Mouse (Mus musculus): ENCODE measurements around the gene Cd6.
A peak's percentile ranks its signal among the peaks of the same experiment; 100 is the strongest.

Cd6 gene

DNA sequence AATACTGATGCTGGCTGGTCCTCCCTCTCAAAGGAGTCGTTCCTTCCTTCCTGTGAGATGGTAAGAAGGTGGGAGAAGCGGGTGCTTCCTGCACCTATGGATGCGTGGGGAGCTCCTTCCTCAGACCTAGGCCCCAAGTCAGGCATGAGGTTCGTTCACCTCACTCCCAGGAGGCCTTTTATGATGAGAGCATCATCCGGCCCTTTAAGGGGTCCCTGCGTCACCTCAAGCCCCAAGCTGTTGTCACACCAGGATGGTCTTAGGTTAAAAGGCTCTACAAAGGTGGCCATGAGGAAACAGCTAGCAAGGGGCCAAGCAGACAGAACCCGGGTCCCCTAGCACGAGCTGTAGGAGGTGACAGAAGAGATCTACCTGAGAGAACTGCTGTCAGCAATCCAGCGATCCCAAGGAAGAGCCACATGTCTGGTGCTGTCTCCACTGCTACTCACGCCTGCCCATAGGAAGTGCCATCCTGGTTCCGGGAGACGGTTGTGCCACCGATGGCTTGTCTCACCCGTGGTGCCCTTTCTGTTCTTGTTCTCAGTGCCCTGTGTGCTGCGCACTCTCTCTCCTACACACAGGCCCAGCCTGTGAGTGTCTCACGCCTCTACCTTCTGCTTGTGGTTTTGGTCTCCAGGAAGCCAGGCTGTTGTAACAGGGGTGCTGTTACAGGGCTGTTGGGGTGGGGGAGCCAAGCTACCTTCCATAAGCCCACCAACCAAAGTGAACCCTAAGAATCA, at the start of gene Cd6:
Gene Cd6 (minus strand): TSS at position 623 of the 740 bp plus-strand sequence.
- no peak for DNase-seq

DNA sequence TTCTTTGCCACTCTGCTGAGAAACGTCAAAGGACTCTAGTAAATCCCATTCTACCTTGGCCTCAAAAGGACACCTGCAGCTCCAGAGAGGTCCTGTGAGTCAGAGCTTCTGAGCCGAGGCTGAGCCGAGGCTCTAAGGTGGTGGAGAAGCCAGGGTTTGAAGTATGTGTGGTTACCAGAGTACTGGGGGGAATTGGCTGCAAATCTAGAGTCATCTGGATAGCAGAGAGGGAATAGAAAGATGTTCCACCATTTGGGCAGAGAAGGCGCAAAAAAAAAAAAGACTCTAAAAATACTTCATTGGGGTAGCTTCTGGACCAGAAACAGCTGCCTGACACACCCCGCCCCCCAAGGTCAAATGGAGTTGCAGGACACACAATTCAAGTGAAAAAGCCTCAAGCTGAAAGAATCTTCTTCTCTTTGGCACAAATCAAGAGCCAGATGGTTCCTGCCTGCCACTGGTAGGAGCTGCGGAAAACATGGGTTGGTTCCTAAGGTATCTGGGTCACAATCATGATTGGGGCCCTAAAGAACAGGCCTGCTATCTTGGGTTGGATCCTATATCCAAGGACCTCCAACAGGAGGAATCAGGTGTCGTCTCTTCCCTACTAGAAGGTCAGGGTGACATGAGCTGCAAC, 48.5 kb upstream of the Cd6 start:
- no peak for DNase-seq

DNA sequence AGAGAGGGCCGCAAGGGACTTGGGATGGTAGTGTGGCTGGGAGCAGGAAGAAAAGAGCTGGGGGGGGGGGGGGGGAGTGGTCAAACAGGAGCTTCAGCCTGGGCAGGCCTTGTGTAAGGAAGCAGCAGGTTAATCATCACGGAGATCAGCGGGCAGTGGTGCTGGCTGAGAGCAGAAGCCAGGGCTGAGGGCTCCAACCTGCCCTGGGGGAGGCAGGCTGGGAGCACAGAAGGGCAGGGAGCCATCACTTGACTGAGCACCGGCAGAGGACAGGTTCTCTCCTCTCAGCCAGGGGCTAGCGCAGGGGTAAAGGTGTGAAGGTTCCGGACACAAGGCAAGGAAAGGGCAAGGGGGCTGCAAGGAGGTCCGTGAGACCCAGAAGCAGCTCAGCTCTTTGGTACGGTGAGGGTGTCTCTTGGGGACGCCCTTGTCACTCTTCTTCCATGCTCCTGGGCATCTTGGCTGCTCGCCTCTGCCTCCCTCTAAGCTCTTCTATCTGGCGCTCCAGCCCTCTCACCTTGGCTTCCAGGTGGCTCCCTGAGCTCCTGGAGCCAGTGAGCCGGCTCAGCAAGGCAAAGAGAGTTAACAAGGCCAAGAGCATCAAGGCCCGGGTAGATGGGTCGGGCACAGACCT, 41.6 kb upstream of the Cd6 start:
- DNase-seq, result no peak

DNA sequence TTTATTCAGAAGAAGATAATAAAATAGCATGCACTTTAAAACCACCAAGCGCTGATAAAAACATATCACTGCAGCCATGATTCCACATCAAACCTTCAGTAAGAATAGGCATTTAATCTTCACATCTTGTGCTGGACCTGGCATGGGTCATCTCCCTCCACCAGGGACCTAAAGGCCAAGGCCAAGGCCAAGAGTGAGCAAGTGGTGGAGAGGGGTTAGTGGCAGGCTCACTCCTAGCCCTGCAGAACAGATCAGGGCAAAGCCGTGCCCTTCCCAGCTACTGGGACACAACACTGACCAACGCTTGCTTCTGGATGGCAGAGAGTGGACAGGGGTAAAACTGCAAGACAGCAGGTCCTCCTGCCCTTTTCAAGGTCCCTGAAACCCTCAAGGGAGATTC, 40.8 kb upstream of the Cd6 start:
- no peak for DNase-seq

DNA sequence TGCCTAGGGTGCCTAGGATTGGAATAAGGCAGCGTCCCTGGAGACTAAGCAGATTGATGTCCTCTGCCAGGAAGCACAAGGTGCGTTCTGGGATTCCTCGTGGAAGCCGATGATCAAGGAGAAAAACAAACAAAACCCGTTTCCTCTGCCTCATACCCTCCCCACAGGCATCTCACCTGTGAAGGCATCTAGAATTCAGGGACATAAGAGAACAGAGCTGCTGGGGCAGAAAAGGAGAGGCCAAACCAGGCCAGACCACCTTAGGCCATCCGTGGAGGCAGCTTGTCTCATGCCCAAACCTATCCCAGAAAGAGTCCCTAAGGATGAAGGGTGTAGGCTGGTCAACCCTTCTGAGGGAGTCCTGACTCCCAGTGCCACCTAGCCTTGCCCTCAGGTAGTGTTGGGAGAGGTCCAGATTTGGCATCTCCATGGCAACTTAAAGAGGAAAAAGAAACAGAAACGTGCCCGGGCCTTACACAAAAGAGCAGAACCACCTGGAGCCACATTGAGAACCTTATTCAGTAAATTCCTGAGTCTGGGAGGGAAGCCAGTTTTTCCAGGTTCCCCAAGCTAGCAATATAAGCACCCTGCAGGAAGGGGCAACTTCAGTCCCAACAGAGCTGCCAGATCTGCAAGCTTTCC, 40.1 kb upstream of the Cd6 start, which contains the start of gene Tmem132a:
Gene Tmem132a (minus strand): TSS at position 55 of the 642 bp plus-strand sequence.
- DNase-seq, result no peak

DNA sequence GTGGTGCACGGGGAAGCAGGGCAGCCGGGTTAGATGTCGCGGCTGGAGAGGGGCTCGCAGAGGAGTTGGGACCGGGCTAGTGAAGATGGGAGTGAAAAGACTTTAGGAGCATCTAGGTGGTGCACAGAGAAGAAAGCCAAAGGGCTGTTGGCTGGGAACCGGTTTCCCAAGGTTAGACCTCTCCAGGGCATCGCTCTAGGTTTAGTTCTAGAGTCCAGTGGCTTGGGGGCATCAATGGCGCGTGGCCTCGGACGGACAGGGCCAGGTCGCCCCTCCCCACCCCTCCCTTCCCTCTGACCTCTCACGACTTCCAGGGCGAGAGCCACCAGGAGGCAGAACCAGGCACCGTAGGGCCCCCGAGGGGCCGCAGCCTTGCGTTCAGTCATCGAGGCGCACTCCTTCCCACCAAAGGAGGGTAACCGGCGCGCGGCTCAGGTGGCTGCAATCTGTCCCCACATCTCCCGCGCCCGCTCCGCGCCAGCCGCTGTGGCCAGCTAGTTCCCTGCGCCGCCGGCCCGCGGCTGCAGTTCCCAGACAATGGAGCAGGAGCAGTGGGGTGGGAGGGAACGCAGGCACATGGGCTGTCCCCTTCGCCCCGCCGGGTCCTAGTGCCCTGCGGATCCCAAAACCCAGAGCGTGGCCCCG, 39.5 kb upstream of the Cd6 start:
- peak; percentile 90 for DNase-seq

DNA sequence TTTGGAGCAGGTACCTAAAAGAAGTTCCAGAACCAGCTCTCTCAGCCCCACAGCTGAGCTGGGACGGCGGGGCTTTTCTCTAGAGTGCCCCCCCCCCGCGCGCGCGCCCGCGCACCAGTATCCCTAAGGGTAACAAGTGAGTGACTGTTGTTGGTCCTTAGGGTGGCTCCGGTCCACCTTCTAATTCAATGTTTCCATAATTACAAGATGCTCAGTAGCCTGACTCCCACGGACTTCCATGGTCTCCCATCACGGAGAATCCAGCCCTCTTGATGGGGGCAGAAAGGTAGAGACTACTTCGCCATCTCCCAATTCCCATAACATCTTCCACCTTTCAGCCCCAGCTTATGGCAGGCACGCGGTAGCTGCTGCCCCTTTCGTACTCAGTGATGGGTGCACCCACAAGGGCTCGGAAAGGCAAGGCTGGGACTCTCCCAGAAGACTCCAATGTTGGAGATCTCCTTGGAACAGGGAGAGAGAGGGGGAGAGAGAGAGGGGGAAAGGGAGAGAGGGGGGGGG, 38.8 kb upstream of the Cd6 start:
- DNase-seq, result no peak

DNA sequence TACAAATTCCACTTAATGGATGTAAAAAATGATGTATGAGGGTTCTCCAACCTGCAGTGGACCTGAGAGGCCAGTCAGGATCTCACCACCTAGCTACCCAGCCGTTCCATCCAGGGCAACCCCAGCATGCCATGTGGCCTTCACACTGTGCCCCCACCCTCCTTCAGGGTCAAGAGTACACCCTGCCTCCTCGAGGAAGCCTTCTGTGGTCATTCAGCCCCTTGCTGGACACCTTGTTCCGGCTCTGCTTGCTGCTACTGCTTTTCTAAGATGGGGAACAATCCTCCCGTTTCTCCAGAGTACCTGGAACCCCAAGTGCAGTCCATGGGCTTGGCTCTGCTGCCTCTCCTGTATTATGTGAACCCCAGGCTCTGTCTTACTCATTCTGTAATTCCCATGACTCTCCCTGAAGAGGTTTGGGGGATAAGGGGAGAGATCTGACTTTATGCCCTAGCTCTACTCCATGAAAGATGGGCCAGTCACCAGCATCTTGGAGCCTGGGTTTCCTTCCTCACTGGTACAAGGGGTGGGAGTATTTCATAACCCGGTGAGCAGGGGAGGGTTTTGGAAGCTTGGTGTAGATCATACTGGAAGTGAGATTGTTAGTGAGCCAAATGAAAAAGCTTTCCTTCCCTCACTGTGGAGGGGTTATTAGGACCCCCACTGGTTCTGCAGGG, 38.2 kb upstream of the Cd6 start:
- DNase-seq, result no peak

DNA sequence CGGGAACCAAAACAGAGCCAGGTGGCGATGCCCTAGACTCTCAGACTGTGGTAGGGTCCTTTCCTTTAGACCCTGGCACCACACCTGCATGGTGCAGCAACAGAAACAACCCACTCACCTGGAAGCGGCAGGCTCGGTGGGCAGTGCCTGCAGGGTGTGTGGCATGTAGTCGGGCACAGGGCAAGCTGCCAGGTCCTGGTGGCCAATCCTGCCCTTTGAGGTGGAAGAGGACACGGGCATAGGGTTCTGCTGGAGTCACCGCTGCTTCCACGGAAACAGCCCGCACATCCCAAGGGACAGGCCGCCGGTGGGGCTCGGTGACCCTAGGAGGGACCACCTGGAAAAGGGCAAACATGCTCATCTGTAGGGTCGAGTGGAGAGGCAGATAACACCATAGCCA, 36.5 kb upstream of the Cd6 start:
- no peak for DNase-seq

DNA sequence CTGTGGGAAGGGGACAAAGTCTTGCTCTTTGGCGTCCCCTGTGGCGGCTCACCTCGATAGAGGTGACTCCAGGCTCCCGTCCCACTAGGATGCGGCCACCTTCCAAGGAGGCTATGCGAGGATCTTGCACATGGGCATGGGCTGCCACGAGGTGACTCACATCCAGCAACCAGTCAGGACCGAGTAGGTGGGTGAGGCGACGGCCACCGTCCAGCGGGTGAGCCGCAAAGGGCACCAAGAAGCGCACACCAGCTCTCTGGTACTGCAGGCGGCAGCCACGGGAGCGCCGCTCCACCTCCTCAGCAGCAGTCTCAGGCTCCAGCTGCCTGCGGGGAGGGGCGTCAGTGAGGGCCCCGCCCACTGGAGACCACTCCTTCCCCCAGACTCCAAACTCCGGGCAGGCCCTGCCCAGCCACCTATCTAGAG, 30.2 kb upstream of the Cd6 start:
- no peak for DNase-seq

DNA sequence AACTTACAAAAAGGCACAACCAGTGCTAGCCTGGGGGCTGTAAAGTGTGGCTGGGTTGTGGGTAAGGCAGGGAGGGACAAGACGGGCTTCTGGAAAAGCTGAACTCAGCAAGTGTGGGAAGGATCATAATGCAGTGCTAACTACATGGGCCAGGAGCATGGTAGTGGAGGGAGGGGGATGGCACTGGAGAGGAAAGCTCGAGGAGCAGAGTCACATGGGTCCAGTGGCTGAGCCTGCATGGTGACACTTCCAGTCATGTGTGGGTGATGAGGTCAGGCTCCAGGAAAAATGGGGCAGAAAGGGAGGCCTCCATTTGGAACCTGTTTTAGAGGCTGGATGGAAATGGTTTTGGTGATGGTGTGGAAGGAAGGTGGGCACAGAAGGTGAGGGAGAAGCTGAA, 26.7 kb upstream of the Cd6 start:
- no peak for DNase-seq

DNA sequence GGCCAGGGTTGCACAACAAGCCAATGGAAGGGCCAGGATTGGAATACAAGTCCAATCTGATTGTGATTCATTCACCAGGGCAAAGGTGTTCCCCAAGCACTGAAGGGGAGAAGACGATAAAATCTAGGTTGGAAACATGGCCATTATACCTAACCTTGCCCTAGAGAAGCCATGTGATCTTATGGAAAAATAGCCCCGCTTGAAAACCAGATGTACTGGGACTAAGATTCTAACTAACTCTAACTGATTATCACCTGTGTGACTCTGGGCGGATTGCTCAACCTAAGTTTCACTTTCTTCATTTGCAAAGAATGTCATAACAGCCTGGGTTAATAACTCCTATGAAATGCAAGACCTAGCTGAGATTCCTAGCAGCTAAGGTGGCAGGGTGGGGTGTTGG, 25.6 kb upstream of the Cd6 start:
- DNase-seq, result no peak

DNA sequence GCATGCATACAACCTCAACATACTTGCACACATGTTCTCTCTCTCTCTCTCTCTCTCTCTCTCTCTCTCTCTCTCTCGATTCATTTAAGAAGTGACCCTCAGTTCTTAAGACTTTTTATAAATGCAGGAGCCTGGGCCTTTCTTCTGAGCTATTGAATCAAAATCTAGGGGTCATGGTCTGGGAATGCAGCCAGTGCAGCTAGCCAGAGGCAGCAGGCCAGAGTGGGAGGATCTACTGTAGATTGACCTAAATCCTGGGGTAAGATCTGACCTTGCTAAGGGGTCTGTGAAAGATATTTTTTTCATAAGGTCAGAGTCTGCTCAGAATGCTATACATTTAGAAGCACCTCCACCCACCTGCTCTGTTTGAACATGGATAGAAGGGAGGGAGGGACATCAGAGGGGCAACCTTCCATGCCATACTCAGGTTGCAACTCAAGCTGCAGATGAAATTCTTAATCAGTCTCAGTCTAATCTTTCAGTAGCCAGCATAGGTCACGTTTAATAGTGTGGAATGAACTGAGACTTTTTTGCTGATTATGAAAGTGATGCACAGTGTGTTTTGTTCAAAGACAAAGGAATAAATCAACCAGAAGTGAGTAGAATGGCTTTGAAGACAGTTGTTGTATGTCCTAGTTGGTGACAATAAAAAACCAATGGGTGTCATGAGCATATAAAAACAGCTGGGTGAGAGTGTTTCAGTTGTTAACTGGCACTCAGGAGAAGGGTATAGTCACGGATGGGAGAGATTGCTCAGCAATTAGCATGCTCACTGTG, 17.6 kb upstream of the Cd6 start:
- no peak for DNase-seq

DNA sequence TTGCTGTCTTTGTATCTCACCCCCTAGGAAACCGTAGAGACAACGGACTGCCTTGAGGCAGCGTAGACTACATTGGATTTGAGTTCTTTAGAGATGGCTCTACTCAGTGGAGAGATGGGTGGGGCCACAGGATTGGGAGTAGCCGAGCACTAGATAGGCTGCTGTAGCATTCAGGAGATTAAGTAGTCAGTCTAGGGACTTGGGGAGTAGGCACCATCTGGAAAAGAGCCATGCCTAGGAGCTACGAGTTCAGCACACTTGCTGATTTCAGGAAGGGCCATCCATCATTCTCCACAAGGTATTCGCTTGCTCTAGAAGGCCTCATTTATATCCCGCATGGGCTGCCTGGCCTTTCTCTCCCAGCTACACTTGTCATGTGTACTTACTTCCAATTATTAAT, 16.3 kb upstream of the Cd6 start:
- no peak for DNase-seq

DNA sequence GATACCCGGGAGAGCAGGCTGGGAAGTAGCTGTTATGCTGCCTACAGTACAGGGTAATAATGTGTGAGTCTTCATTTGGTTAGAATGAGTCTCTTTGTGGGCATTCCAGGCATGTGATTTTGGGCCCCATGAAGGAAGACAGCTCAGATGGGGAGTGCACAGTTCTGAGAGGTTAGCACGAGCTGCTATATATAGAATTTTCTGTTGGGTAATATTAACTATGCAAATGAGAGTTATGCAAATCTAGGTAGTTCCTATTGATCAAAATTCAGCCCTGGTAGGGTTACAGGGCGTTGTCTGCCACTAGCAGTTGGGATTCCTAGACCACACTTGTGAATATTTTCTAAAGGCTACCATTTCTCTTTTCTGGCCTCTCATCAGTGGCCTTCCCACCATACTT, 15.6 kb upstream of the Cd6 start:
- DNase-seq, result no peak

DNA sequence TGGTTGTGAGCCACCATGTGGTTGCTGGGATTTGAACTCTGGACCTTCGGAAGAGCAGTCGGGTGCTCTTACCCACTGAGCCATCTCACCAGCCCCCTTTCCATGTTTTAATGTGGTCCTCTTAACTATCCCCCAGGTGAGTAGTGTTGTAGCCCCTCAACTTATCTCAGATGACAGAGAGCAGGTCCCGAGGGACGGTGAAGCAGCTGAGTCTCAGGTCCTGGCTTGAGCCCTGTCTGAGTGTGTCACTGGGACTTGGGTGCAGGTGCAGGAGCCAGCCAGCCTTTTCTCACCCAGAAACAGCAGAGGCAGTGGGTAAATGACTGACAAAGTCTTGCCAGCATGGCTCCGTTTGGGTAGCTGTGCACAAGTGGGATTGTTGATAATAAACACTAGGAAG, 14.3 kb upstream of the Cd6 start:
- no peak for DNase-seq

DNA sequence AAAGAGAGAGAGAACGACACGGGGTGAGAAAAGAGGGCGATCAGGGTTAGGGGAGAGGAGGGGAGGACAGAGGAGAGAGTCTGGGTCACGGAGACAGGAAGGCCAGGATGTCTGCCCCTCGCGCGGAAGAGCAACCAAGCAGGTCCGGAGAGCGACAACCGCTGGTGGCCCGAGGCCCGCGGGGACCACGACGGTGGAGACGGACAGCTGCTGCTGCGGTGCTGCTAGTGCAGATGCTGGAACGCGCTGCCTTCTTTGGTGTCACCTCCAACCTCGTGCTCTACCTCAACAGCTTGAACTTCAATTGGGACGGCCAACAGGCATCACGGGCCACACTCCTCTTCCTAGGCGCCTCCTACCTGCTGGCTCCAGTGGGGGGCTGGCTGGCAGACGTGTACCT, 13.1 kb upstream of the Cd6 start:
- DNase-seq, result no peak

DNA sequence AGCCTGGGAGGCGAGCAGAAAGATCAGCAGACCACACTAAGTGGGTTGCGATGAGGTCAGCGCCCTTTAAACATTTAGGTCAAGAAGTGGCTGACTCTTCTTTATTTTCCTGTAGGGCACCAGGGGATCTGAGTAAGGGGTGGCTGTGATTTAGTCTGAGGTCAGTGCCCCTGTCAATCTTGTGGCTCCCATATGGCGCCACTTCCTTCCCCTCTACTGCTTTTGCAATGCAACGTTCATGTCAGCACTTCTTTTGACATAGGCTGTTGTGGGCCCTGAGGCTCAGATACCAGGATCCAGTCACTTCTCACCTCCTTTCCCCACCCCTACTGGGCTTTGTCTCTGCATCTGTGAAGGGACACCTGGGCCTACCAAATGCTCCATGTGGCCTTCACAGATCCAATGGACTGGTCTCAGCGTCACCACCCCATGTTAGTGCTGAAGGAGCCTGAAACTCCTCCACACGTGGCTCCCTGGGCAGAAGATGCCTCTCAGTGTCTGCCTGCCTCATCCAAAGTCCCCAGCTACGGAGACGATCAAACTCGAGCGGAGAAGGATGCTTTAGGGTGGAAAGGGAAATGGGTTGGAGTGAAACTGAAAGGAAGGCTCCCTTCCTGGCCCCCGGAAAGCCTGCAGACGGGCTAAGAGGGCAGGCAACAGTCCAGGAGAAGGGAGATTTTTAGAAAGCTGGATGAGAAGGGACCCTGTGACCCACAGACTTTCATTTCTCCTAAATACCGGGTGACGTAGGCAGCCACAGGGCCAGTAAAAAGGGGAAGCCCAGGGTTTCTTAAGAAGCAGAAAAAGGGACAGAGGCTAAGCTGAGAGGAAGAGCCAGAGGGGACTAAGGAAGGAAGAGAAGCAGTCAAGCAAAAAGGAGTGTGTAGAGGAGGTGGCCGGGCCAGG, 12.1 kb upstream of the Cd6 start:
- no peak for DNase-seq

DNA sequence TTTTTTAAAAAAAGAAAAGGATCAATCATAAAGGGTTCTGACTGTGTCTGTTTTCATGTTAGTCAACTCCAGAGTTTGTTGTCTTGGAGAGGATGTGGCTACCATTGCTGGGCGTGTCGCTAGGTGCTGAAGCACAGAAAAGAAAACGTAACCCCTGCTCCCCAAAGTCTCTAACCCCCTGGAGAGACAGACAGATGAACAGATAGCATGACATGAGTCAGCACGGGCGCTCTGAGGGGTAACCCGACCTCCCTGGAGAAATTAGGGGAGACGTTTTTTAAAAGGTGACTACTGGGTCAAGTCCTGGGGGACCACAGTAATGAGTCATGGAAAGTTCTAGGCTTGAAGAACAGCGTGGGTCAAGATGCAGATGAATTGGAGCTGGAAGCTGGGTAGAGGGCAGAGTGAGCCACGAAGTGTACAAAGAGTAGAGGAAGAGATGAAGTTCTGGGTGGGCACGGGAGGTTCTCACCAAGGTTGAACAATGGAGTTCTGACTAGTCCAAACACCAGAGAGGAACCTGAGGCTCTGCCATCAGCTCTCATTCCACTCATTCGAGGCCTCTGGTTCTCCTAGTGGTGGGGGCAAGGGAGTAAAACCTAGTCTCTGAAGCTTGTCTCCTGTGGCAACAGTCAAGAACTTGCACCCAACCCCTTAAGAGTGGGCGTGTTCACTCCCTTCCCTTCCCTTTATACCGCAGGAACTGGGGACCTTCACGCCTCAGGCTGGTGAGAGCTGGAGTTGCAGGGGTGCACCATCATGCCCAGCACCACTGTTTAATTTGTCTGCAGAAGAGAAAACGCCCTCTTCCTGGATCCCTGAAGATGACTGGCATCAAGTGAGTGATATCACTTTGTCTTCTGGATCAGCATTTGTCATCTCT, 9.4 kb upstream of the Cd6 start, which contains the start of gene Slc15a3:
Gene Slc15a3 (plus strand): TSS at position 718 of the 883 bp plus-strand sequence.
- no peak for DNase-seq

All from right cerebral cortex, postnatal 25 days (tissue).